Mouse (Mus musculus) layer of hippocampus, postnatal 14 days (tissue): Measurements from ENCODE around the gene Anxa6. TPM values are rescaled to one million over a fixed set of nuclear protein-coding genes. Genes with fewer than 3 reads are reported as not detected.
A peak's percentile ranks its signal among the peaks of the same experiment; 100 is the strongest.
"Not testable (repeated sequence)": the region's sequence is repeated elsewhere in the genome, so short reads cannot be mapped to it uniquely, and the experiment has no call there.

Experiments
- DNase-seq, 2 experiments: peaks; one replicate each; pipeline ENCODE4 v3.0.0; 2021 to 2022; ENCODE audit warnings: low spot score in 2 of 2, mixed read lengths in 1 of 2
- total RNA-seq, 2 experiments: library from RNA; stranded (reverse); gene quantifications; 2 replicates each; pipeline ENCODE4 v1.2.3; 2021

Gene Anxa6
- total RNA-seq, 2 experiments from 2014 or later, result 90.3 to 93.8 TPM

GRCm38 (mm10) chr11:54961921-54962320, 71.3 kb downstream of the Anxa6 start:
- no peak for DNase-seq

- no peak for DNase-seq
Observed at GRCm38 (mm10) chr11:54961164-54961850, 71.9 kb downstream of the Anxa6 start.

GRCm38 (mm10) chr11:54960251-54960650, 73.0 kb downstream of the Anxa6 start:
- no peak for DNase-seq

- no peak for DNase-seq
Observed at GRCm38 (mm10) chr11:54958571-54959073, 74.6 kb downstream of the Anxa6 start.

- DNase-seq, result not testable (repeated sequence)
Observed at GRCm38 (mm10) chr11:54957708-54958107, 75.5 kb downstream of the Anxa6 start.

GRCm38 (mm10) chr11:54956912-54957311, 76.3 kb downstream of the Anxa6 start:
- no peak for DNase-seq

GRCm38 (mm10) chr11:54955735-54956480, 77.3 kb downstream of the Anxa6 start:
- DNase-seq, result peak; percentile 98 to 99

- not testable (repeated sequence) for DNase-seq
Observed at GRCm38 (mm10) chr11:54955400-54955734, 77.9 kb downstream of the Anxa6 start.

- no peak for DNase-seq
Observed at GRCm38 (mm10) chr11:54954716-54955115, 78.5 kb downstream of the Anxa6 start.

- peak in 1 of 2 experiments; percentile 22 for DNase-seq
Observed at GRCm38 (mm10) chr11:54953993-54954446, 79.2 kb downstream of the Anxa6 start.

- no peak for DNase-seq
Observed at GRCm38 (mm10) chr11:54952651-54953050, 80.6 kb downstream of the Anxa6 start.

- DNase-seq, result no peak
Observed at GRCm38 (mm10) chr11:54950684-54951083, 82.6 kb downstream of the Anxa6 start.

GRCm38 (mm10) chr11:54949717-54950116, 83.5 kb downstream of the Anxa6 start:
- no peak for DNase-seq

- DNase-seq, result no peak
Observed at GRCm38 (mm10) chr11:54944702-54945101, 88.5 kb downstream of the Anxa6 start.

- peak in 1 of 2 experiments; percentile 17 for DNase-seq
Observed at GRCm38 (mm10) chr11:54940056-54940455, 93.2 kb downstream of the Anxa6 start.

GRCm38 (mm10) chr11:54939501-54939900, 93.7 kb downstream of the Anxa6 start:
- DNase-seq, result no peak

- no peak for DNase-seq
Observed at GRCm38 (mm10) chr11:54936771-54937140, 96.5 kb downstream of the Anxa6 start.

GRCm38 (mm10) chr11:54936035-54936770, 97.0 kb downstream of the Anxa6 start:
- DNase-seq, result no peak

- no peak for DNase-seq
Observed at GRCm38 (mm10) chr11:54934198-54934597, 99.0 kb downstream of the Anxa6 start.

- DNase-seq, result no peak
Observed at GRCm38 (mm10) chr11:54932540-54932939, 100.7 kb downstream of the Anxa6 start.

- peak; percentile 33 to 57 for DNase-seq
Observed at GRCm38 (mm10) chr11:54931405-54932093, 101.7 kb downstream of the Anxa6 start.
